Mouse (Mus musculus) layer of hippocampus, adult 2 months (tissue): ENCODE results near the gene Ppargc1a. TPM values are rescaled to one million over a fixed set of nuclear protein-coding genes. Genes with fewer than 3 reads are reported as not detected.

Experiments
- DNase-seq, 2 experiments: peaks; one replicate each; pipeline ENCODE4 v3.0.0; 2022; ENCODE audit warnings: low spot score in 2 of 2
- H3K27ac ChIP-seq: fragments of 200-600 bp; 2 replicates; pipeline ENCODE4 v1.8.1; 2022
- H3K4me3 ChIP-seq: fragments of 200-600 bp; 2 replicates; pipeline ENCODE4 v1.8.1; 2022; ENCODE audit warnings: mild to moderate bottlenecking
- CTCF ChIP-seq: fragments of 200-600 bp; conservative IDR thresholded peaks from 2 replicates; pipeline ENCODE4 v1.8.1; 2022; ENCODE audit warnings: antibody characterized with exemption, mild to moderate bottlenecking, moderate library complexity
- total RNA-seq, 2 experiments: library from RNA; stranded (reverse); gene quantifications; 2 replicates each; pipeline ENCODE4 v1.2.3; 2021

The Ppargc1a gene
- total RNA-seq, 2 experiments from 2014 or later, result 40.9 to 41.8 TPM

DNA sequence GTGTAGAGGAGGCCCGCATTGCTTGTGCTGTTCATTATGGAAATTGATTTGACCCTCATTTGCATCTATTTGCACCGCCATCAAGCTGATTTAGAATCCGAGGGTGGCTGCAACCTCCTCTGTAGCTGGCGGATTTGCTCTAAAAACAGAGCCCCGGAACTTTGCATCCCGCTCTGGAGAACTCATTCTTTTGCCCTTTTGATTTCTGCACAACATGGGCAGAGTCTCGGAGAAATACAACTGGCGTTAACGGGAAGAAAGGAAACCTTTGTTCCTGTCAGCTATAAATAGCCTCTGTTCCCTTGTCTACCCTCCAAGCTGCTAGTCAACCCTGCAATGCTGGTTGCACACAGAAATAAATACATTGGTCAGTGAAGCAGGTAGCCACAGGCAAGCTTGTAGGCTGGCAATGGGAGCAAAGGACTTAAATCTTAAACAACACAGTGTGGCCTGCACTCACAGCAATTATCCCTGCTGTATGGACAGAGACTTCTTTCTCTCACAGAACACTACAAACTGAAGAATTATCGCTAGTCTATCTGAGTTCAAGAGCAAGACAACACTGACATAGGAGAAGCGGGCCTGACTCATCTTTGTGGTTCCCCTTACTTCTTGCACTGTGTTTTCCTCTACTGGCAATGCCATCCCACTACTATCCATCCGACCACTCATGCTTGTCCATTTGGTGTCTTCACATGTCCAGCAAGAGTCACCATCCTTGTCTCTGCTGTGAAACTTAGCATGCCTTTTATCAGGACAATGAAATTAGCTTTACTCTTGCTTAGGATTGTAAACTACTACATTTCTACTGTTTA is 155.0 kb downstream of the Ppargc1a start:
- TF ChIP-seq CTCF, result no peak
- Histone ChIP-seq H3K4me3 (no peak overlapping the region), H3K27ac (no peak overlapping the region)

GRCm38 (mm10) chr5:51410006-51410405 is 157.5 kb downstream of the Ppargc1a start:
- TF ChIP-seq CTCF, result no peak
- Histone ChIP-seq H3K27ac (no peak overlapping the region), H3K4me3 (no peak overlapping the region)
- DNase-seq, result no peak

More for the DNA sequence above, 155.0 kb downstream of the Ppargc1a start:
- no peak for DNase-seq

DNA sequence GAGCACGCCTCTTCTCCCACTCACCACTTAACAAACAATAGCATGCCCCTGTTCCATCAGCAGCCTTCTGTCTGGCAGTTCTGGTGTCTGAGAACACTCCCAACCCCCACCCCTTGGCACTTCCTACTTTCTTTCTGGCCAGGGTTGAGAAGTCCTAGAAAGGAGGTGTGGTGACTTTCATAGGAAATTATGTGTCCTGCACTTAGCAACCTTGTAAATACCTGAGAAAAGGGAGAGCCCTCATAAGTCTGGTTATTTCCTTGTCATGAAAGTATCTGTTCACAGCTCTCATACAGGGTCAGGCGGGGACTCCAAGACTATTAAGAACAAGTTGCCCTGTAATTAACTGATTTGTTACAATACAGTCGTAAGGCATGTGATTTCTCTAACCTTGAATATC is 161.1 kb downstream of the Ppargc1a start:
- Histone ChIP-seq H3K4me3 (no peak overlapping the region), H3K27ac (no peak overlapping the region)
- DNase-seq, result no peak
- no peak for TF ChIP-seq CTCF
